11 mouse cellular contexts compared by ENCODE assay signal in genomic region chr12:86871666-86872334, GRCm38 (mm10). TPM values are rescaled to one million over a fixed set of nuclear protein-coding genes. Genes with fewer than 3 reads are reported as not detected.
A peak's percentile ranks its signal among the peaks of the same experiment; 100 is the strongest.
DNase-seq lines count a peak whose midpoint lies in the region; ATAC-seq and TF ChIP-seq lines count a peak whose summit lies in the region.
"Had no signal": no experiment of that assay in that cellular context is flagged by ENCODE, and none has a peak within 500 bp of the region (broad histone marks: within the 10 kb centered on the region; RNA-seq: fewer than 3 reads in every experiment).

No protein-coding gene starts in this region.

- H3K79me2 ChIP-seq in myocyte (ENCODE audit: control insufficient read depth, insufficient read depth), result no peaks in the 10 kb centered on the region

- H3K4me2 ChIP-seq in hindbrain, postnatal 0 days (ENCODE audit: low read depth, low read length), result no peak overlapping the region
- H3K4me2 ChIP-seq in lung, postnatal 0 days (replicated peaks; ENCODE audit: low read depth, low read length), result no peak overlapping the region
- H3K4me2 ChIP-seq in myocyte (ENCODE audit: low read depth), result peak overlapping the region; percentile 39
- no peak overlapping the region for H3K4me2 ChIP-seq in forebrain, embryonic 11.5 days (ENCODE audit: low read depth, low read length, severe bottlenecking)
- H3K4me2 ChIP-seq: liver, embryonic 11.5 days had no signal

- no peak for TF ChIP-seq CTCF in hindbrain, postnatal 0 days (IDR thresholded peaks at IDR 0.05; ENCODE audit: low read depth)
- TF ChIP-seq CTCF in lung, postnatal 0 days (IDR thresholded peaks at IDR 0.05), result no peak

- H3K27me3 ChIP-seq in hindbrain, embryonic 10.5 days (ENCODE audit: insufficient read depth, poor library complexity, severe bottlenecking), result no peaks in the 10 kb centered on the region
- no peaks in the 10 kb centered on the region for H3K27me3 ChIP-seq in hindbrain, postnatal 0 days (ENCODE audit: insufficient read depth, low read length)
- H3K27me3 ChIP-seq in lung, postnatal 0 days (replicated peaks; ENCODE audit: insufficient read depth, low read length), result no peaks in the 10 kb centered on the region
- no peaks in the 10 kb centered on the region for H3K27me3 ChIP-seq in myocyte (ENCODE audit: control insufficient read depth, insufficient read depth, insufficient read length)
- no peaks in the 10 kb centered on the region for H3K27me3 ChIP-seq in forebrain, embryonic 11.5 days (ENCODE audit: control insufficient read depth, insufficient read depth, low read length)

- peaks cover 23% of the 10 kb centered on the region for H3K4me1 ChIP-seq in hindbrain, embryonic 10.5 days (replicated peaks)
- H3K4me1 ChIP-seq in hindbrain, postnatal 0 days (ENCODE audit: insufficient read depth, low read length), result 0 out of 2 replicates have a peak, but pooled peaks cover 3% of the 10 kb centered on the region
- peaks cover 9% of the 10 kb centered on the region for H3K4me1 ChIP-seq in lung, postnatal 0 days (ENCODE audit: insufficient read depth, low read depth, low read length)
- H3K4me1 ChIP-seq in forebrain, embryonic 11.5 days (replicated peaks; ENCODE audit: control insufficient read depth, insufficient read depth, low read length), result no peaks in the 10 kb centered on the region

- no peak overlapping the region for H3K9ac ChIP-seq in hindbrain, postnatal 0 days (replicated peaks; ENCODE audit: low read length)
- H3K9ac ChIP-seq in lung, postnatal 0 days (replicated peaks; ENCODE audit: low read depth), result no peak overlapping the region
- no peak overlapping the region for H3K9ac ChIP-seq in forebrain, embryonic 11.5 days (ENCODE audit: low read length)

- no peak for DNase-seq in hindbrain, embryonic 10.5 days (ENCODE audit: low spot score)
- no peak for DNase-seq in hindbrain, postnatal 0 days (ENCODE audit: low spot score)
- DNase-seq in lung, postnatal 0 days (ENCODE audit: low spot score), result peak; percentile 45
- DNase-seq in lung, postnatal 10 days, result no peak
- DNase-seq in adipocyte (ENCODE audit: low spot score), result peak; percentile 17
- no peak for DNase-seq in c-Kit-positive CD71-positive TER-119-positive erythroid progenitor cells, embryonic 14.5 days (ENCODE audit: low spot score)
- no peak for DNase-seq in forebrain, embryonic 11.5 days (ENCODE audit: low spot score)
- DNase-seq: cerebellum, adult 11-12 months; thymus, postnatal 25 days had no signal

- H3K4me3 ChIP-seq in hindbrain, embryonic 10.5 days, result no peak overlapping the region
- H3K4me3 ChIP-seq in hindbrain, postnatal 0 days (ENCODE audit: low read length), result no peak overlapping the region
- no peak overlapping the region for H3K4me3 ChIP-seq in lung, postnatal 0 days (ENCODE audit: low read depth, low read length)
- H3K4me3 ChIP-seq in myocyte, result no peak overlapping the region
- H3K4me3 ChIP-seq in forebrain, embryonic 11.5 days (ENCODE audit: low read depth, low read length), result no peak overlapping the region

- H3K27ac ChIP-seq in hindbrain, embryonic 10.5 days, result peak overlapping the region; percentile 70
- H3K27ac ChIP-seq in hindbrain, postnatal 0 days, result no peak overlapping the region
- peak overlapping the region; percentile 57 for H3K27ac ChIP-seq in lung, postnatal 0 days (ENCODE audit: low read length)
- no peak overlapping the region for H3K27ac ChIP-seq in forebrain, embryonic 11.5 days (ENCODE audit: low read depth, low read length)

- no peak for ATAC-seq in hindbrain, postnatal 0 days
- no peak; the same call in 1 of the 2 replicates for ATAC-seq in lung, postnatal 0 days
- ATAC-seq in forebrain, embryonic 11.5 days (replicated peaks; ENCODE audit: low FRiP score), result no peak

- WGBS in hindbrain, embryonic 10.5 days, result 81% methylated on average over 4 of the region's 4 CpGs
- 65% methylated on average over 4 of the region's 4 CpGs for WGBS in hindbrain, postnatal 0 days
- 70% methylated on average over 4 of the region's 4 CpGs for WGBS in lung, postnatal 0 days
- 88% methylated on average over 4 of the region's 4 CpGs for WGBS in forebrain, embryonic 11.5 days

- H3K9me3 ChIP-seq in hindbrain, embryonic 10.5 days, result peaks cover 4% of the 10 kb centered on the region; the same call in 1 of the 2 replicates
- no peaks in the 10 kb centered on the region for H3K9me3 ChIP-seq in hindbrain, postnatal 0 days (ENCODE audit: low read length)
- no peaks in the 10 kb centered on the region for H3K9me3 ChIP-seq in lung, postnatal 0 days (ENCODE audit: low read length)
- H3K9me3 ChIP-seq in forebrain, embryonic 11.5 days (ENCODE audit: control insufficient read depth, low read length), result no peaks in the 10 kb centered on the region

- no peak overlapping the region for H3ac ChIP-seq in myocyte (ENCODE audit: control insufficient read depth, insufficient read length)

- TF ChIP-seq POLR2A in myocyte (IDR thresholded peaks at IDR 0.05; ENCODE audit: insufficient read length, low read depth), result no peak

- no peaks in the 10 kb centered on the region for H3K36me3 ChIP-seq in hindbrain, embryonic 10.5 days
- no peaks in the 10 kb centered on the region for H3K36me3 ChIP-seq in hindbrain, postnatal 0 days (ENCODE audit: insufficient read depth, low read length)
- no peaks in the 10 kb centered on the region for H3K36me3 ChIP-seq in lung, postnatal 0 days (ENCODE audit: insufficient read depth, low read length)
- no peaks in the 10 kb centered on the region for H3K36me3 ChIP-seq in myocyte (ENCODE audit: control insufficient read depth, insufficient read depth)
- H3K36me3 ChIP-seq in forebrain, embryonic 11.5 days (ENCODE audit: control insufficient read depth, insufficient read depth, low read length), result no peaks in the 10 kb centered on the region

- TF ChIP-seq EP300 in lung, postnatal 0 days (IDR thresholded peaks at IDR 0.05), result no peak

TF ChIP-seq in myocyte, 11 proteins besides CTCF, POLR2A, EP300 and RAD21:
- TF ChIP-seq TCF3 (IDR thresholded peaks at IDR 0.05; ENCODE audit: insufficient read length, low read depth) (no peak), MYOD1 (IDR thresholded peaks at IDR 0.05; ENCODE audit: control insufficient read depth in 1 of 3, insufficient read length in 2 of 3, low read depth in 2 of 3) (peak in 1 of 3 experiments; percentile 3)
TF ChIP-seq in myocyte: peak in this region for 1.

RNA-seq across cellular contexts. Expression of gene Irf2bpl, which starts 12.8 kb away (rescaled TPM):
- 20.3 and 34.2 TPM in 2 replicates for polyA plus RNA-seq in hindbrain, embryonic 10.5 days (2016; fragmentation: Nextera tagmentation; extraction: Ambion mirVana)
- 146 and 159 TPM in 2 replicates for total RNA-seq in hindbrain, postnatal 0 days (2014; rRNA removed)
- polyA plus RNA-seq in hindbrain, postnatal 0 days (2015; fragmentation: Nextera tagmentation; extraction: Ambion mirVana), result 59.4 and 66.9 TPM in 2 replicates
- polyA plus RNA-seq in lung, postnatal 0 days (2015; fragmentation: Nextera tagmentation; extraction: Ambion mirVana), result 39.5 and 49.1 TPM in 2 replicates
- 59.1 TPM for polyA plus RNA-seq in myocyte (2012; fragmentation: generic; extraction: Trizol)
- 40.3 and 42.7 TPM in 2 replicates for polyA plus RNA-seq in forebrain, embryonic 11.5 days (2014; fragmentation: Nextera tagmentation; extraction: Ambion mirVana)

Comparison
In these comparisons a context has a peak if more than half of its experiments do, and no peak if none do; other contexts are left out.
1. DNase-seq: peak in lung, postnatal 0 days (single experiment) and adipocyte (single experiment); none in hindbrain, embryonic 10.5 days (single experiment), hindbrain, postnatal 0 days (single experiment), lung, postnatal 10 days (single experiment), c-Kit-positive CD71-positive TER-119-positive erythroid progenitor cells, embryonic 14.5 days (single experiment) and forebrain, embryonic 11.5 days (single experiment).
2. H3K27ac ChIP-seq: peak in hindbrain, embryonic 10.5 days (single experiment) and lung, postnatal 0 days (single experiment); none in hindbrain, postnatal 0 days (single experiment) and forebrain, embryonic 11.5 days (single experiment).